Mouse (Mus musculus) kidney, postnatal 4 days (tissue): ENCODE results near the gene Zfp853.

Experiments
- DNase-seq, 2 experiments: peaks; one replicate each; pipeline ENCODE4 v3.0.0; 2021; ENCODE audit warnings: mixed read lengths in 2 of 2

Gene Zfp853

GRCm38 (mm10) chr5:143252791-143253185, 40.6 kb downstream of the Zfp853 start:
- DNase-seq: no peak

DNA sequence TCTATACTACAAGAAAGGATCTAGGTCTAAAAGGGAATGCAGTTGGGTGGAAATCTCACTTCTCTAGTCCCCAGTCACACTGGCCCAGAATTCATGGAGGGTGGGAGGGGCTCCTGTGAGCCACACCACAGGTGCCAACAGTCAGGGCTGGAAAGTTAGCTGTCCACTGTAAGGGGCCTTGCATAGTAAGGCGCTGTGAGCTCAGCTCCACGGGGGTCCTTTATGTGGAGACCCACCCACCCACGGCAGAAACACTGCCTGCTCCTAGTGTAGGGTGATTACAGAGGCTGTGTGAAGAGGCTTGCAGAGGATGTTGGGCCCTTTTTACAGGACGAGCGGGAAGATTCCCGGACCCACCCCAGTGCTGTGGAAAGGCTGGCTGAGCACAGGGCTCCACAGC, 41.4 kb downstream of the Zfp853 start:
- no peak for DNase-seq

- DNase-seq: no peak
These were observed 48.5 kb downstream of the Zfp853 start for GRCm38 (mm10) chr5:143244926-143245325.
